Mouse (Mus musculus): ENCODE measurements around the gene Ttll7. TPM values are rescaled to one million over a fixed set of nuclear protein-coding genes. Genes with fewer than 3 reads are reported as not detected.

The Ttll7 gene
- polyA plus RNA-seq, 1 experiment from 2014 or later, result 2.9 TPM

DNA sequence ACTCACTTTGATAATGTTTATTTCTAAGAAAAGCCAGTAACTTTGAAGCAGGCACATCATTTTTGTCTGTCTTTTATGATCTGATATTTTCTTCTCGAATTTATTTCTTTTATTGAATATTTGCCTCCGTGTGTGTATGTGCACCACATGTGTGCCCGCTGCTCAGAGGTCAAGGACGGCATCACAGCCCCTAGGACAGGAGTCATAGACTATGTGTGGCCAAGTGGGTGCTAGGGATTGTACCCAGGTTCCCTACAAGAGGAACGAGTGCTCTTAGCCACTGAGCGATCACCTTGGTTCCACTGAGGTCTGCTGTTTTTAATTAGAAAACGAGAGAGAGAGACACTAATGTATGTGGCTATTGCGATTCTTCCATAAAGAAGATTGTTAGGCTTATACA is 94.5 kb downstream of the Ttll7 start:
- H3K9ac ChIP-seq, result no peak overlapping the region
- no peak for ATAC-seq (ENCODE audit: insufficient read depth, low FRiP score, low read depth)

DNA sequence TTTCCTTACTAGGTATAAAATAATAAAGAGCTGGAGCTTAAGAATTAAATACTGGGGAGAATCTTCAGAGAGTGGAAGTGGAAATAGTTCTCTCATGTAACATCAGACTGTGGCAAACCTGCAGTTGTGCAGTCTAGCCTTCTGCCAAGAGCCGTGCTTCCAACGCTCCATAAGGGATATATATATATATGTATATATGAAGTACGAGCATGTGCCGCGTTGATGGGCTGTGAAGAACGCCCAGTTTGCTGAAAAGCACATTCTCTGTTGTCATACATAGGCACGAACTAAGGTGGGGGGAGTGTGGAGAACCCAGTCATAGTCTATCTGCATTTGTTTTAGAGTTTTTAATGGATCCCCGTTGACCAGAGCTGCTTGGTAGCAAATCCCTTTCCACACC is 104.6 kb downstream of the Ttll7 start:
- no peak overlapping the region for H3K27ac ChIP-seq
- H3K9ac ChIP-seq, result no peak overlapping the region
- ATAC-seq (ENCODE audit: insufficient read depth, low FRiP score, low read depth), result no peak
- no peaks in the 10 kb centered on the region for H3K27me3 ChIP-seq (replicated peaks)
- no peak overlapping the region for H3K4me3 ChIP-seq (replicated peaks)
- 93% methylated on average over 8 of the region's 8 CpGs for whole genome bisulfite sequencing
- no peaks in the 10 kb centered on the region for H3K36me3 ChIP-seq
- no peaks in the 10 kb centered on the region for H3K4me1 ChIP-seq
- no peaks in the 10 kb centered on the region for H3K9me3 ChIP-seq
- no peak overlapping the region for H3K4me2 ChIP-seq

More for the DNA sequence above, 94.5 kb downstream of the Ttll7 start:
- Histone ChIP-seq H3K9me3 (no peaks in the 10 kb centered on the region), H3K27ac (no peak overlapping the region), H3K4me1 (no peaks in the 10 kb centered on the region), H3K4me2 (no peak overlapping the region), H3K36me3 (no peaks in the 10 kb centered on the region), H3K4me3 (replicated peaks) (no peak overlapping the region), H3K27me3 (replicated peaks) (no peaks in the 10 kb centered on the region)
- 82% methylated on average over 8 of the region's 8 CpGs for WGBS

DNA sequence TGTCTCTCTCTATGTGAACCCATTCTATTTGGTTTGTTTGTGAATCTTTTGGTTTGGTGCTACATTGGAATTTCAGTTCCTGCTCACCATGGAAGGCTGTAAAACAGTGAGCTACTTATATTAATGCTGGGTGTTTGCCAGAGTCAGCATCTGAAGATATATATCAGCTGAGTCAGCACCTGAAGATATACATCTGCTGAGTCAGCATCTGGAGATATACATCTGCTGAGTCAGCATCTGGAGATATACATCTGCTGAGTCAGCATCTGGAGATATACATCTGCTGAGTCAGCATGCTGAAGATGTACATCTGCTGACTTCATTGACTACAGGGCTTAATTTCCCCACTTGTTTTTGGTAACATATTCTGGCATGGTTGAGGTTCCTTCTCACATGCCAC is 110.7 kb downstream of the Ttll7 start:
- Histone ChIP-seq H3K27me3 (replicated peaks) (no peaks in the 10 kb centered on the region), H3K27ac (no peak overlapping the region), H3K4me1 (no peaks in the 10 kb centered on the region), H3K9ac (no peak overlapping the region), H3K36me3 (no peaks in the 10 kb centered on the region), H3K4me3 (replicated peaks) (no peak overlapping the region), H3K4me2 (no peak overlapping the region), H3K9me3 (no peaks in the 10 kb centered on the region)
- no peak for ATAC-seq (ENCODE audit: insufficient read depth, low FRiP score, low read depth)

DNA sequence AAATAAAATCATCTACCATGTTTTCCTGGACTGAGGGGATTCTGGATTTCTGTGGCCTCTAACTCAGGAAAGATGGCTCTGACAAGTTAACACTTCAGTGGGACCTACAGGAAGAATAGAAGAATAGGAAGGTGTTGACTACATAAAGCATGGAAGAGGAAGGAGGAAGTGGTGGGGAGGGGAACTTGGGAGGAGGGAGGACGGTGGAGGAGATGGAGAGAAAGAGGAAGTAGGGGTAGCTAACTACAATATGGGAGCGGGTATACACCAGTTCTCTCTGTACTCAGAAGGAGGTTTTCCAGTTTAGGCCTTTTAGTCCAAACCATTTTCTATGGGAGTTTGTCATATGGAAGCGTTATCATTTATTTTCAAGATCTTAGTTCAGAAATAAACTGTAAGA is 112.2 kb downstream of the Ttll7 start:
- Histone ChIP-seq H3K27ac (no peak overlapping the region), H3K4me2 (no peak overlapping the region), H3K4me3 (replicated peaks) (no peak overlapping the region), H3K36me3 (no peaks in the 10 kb centered on the region), H3K27me3 (replicated peaks) (no peaks in the 10 kb centered on the region), H3K9ac (no peak overlapping the region), H3K4me1 (no peaks in the 10 kb centered on the region), H3K9me3 (no peaks in the 10 kb centered on the region)
- 84% methylated on average over 3 of the region's 3 CpGs for WGBS
- no peak for ATAC-seq (ENCODE audit: insufficient read depth, low FRiP score, low read depth)

DNA sequence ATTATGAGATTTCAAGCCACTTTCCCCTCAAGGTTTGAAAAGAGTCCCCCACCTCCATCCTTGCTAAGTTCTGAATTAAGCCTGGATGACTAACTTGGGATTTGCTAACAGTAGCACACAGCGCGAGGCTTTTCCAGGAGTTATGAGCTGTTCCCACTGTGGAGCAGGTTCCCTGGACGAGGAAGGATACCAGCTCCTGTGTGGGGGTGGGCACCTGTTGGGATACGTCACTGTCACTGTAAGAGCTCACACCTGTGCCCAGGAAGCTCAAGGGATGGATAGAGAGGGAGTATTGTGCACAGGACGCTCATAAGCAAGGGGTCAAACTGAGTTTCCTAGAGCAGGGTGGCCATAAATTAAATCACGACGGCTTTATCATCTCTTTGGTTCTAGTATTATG is 115.1 kb downstream of the Ttll7 start:
- Histone ChIP-seq H3K27ac (no peak overlapping the region), H3K4me2 (no peak overlapping the region), H3K4me1 (no peaks in the 10 kb centered on the region), H3K9ac (no peak overlapping the region), H3K27me3 (replicated peaks) (no peaks in the 10 kb centered on the region), H3K36me3 (no peaks in the 10 kb centered on the region), H3K4me3 (replicated peaks) (no peak overlapping the region), H3K9me3 (no peaks in the 10 kb centered on the region)
- no peak for ATAC-seq (ENCODE audit: insufficient read depth, low FRiP score, low read depth)
- WGBS, result 66% methylated on average over 7 of the region's 7 CpGs

DNA sequence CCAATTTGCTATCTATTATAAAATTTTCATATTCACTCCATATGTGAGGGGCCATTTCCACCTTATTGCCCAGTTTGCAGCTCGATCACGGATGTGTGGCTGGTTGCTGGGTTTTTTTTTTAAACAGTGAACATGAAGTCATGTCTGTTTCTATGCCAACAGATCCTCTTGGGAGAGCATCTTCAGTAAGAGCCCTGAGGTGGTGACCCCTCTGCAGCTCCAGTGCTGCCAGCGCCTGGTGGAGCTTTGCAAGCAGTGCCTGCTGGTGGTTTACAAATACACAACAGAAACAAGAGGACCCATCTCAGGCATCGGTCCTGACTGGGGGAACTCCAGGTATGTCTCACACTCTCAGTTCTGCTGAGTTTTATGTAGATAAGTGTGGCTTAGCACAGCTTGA is 115.7 kb downstream of the Ttll7 start:
- WGBS, result 68% methylated on average over 4 of the region's 4 CpGs
- no peaks in the 10 kb centered on the region for H3K9me3 ChIP-seq

DNA sequence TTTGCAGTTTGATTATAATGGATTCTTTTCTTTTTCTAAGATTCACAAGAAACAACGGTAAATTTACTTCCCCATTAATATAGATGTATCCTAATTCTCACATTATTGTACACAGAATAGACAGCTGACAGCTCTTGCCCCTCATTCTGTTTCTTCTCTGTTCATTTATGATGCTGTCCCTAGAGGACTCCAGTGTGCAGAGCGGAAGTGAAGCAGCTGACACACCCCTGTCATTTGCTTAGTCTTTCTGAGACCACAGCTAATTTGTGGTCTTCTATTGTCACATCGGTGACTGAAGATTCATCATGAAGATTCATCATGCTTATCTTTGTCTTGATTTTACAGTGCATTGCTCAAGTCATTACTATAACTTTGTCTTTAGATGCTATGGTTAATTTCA is 126.1 kb downstream of the Ttll7 start:
- ATAC-seq (ENCODE audit: insufficient read depth, low FRiP score, low read depth), result no peak
- Histone ChIP-seq H3K27me3 (replicated peaks) (no peaks in the 10 kb centered on the region), H3K4me1 (no peaks in the 10 kb centered on the region), H3K4me3 (replicated peaks) (no peak overlapping the region), H3K9ac (no peak overlapping the region), H3K27ac (no peak overlapping the region), H3K36me3 (no peaks in the 10 kb centered on the region), H3K9me3 (no peaks in the 10 kb centered on the region), H3K4me2 (no peak overlapping the region)
- WGBS, result 82% methylated on average over 3 of the region's 3 CpGs

More for the DNA sequence above, 115.7 kb downstream of the Ttll7 start:
- no peak overlapping the region for H3K27ac ChIP-seq
- no peak for ATAC-seq (ENCODE audit: insufficient read depth, low FRiP score, low read depth)
- H3K4me1 ChIP-seq, result no peaks in the 10 kb centered on the region
- H3K9ac ChIP-seq, result no peak overlapping the region
- H3K27me3 ChIP-seq (replicated peaks), result no peaks in the 10 kb centered on the region
- no peak overlapping the region for H3K4me3 ChIP-seq (replicated peaks)
- no peak overlapping the region for H3K4me2 ChIP-seq
- H3K36me3 ChIP-seq, result no peaks in the 10 kb centered on the region

DNA sequence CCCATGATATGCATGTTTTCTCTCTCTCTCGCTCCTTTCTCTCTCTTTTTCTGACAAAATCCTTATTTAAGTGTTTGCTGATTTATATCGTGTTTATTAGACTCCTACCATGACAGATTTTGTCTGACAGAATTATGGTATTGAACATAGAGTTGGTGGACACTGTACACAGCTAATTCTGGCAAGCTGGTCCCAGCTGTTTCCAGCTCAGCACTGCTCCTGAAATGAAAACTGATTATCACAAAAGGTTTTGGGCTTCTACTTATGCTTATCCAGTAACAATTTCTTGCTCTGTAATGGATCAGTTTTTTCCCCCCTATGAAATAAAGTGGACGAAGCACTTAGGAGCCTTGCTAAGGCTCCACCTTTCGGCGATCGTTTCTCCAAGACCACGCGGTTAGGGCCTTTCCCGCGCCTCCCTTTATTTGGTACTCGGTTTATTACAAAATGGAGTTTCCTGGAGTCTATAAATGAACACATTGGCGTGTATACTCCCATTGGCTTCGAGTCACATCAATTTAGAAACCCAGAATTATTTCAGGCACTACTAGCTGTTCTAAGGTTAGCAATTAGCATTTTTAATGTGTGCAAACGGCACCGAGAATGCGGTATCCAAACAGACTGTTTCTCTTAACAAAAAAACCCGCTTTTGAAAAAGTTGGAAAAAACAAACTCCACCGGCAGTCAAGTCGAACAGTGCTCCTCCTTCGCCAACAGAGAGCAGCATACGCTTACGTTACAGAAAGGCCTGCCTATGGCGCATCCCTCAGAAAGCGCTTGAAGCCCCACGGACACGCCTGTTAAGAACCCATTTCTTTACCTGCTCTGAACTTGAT is 141.9 kb downstream of the Ttll7 start:
- Histone ChIP-seq H3K4me1 (no peaks in the 10 kb centered on the region), H3K4me2 (peak overlapping the region; percentile 40), H3K4me3 (replicated peaks) (peak overlapping the region; percentile 19; the same call in 1 of the 2 replicates), H3K36me3 (no peaks in the 10 kb centered on the region), H3K9ac (no peak overlapping the region), H3K27ac (no peak overlapping the region), H3K9me3 (no peaks in the 10 kb centered on the region), H3K27me3 (replicated peaks) (no peaks in the 10 kb centered on the region)
- ATAC-seq (ENCODE audit: insufficient read depth, low FRiP score, low read depth), result no peak
- WGBS, result 30% methylated on average over 26 of the region's 26 CpGs

DNA sequence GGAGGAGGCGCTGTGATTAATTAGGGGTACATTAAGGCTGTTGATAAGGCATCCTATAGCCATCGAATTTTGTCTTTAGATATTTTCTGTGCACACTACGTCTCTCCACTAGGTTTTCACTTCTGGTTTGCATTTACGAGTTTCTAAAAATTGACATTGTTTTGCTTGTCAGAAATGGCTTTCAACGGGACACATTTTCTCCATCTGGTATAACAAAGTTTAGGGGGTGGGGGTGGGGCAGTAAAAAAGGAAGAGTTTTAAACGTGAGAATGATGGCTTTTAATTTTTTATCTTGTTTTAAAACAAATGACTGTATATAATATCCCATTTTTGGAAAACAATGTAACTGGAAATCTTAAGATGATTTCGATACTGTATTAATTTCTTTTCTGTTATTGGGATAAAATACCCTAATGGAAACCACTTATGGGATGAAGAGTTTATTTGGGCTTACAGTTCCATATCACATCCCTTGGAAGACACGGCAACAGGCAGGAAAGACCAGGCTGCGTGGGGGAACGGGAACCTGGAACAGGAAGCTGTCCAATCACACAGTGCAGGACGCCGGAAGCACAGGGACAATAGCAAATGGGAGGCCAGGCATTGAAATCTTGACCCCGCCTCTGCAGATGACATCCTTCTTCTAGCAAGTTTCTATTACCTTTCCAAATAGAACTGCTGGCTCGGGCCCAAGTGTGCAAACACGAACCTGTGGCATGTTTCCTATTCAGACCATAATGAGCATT is 142.7 kb downstream of the Ttll7 start:
- H3K27ac ChIP-seq, result no peak overlapping the region
- WGBS, result 59% methylated on average over 15 of the region's 15 CpGs
- no peak overlapping the region for H3K9ac ChIP-seq
- H3K9me3 ChIP-seq, result no peaks in the 10 kb centered on the region
- H3K4me1 ChIP-seq, result no peaks in the 10 kb centered on the region
- no peak overlapping the region for H3K4me2 ChIP-seq
- no peak for ATAC-seq (ENCODE audit: insufficient read depth, low FRiP score, low read depth)
- no peaks in the 10 kb centered on the region for H3K27me3 ChIP-seq (replicated peaks)
- H3K4me3 ChIP-seq (replicated peaks), result no peak overlapping the region
- no peaks in the 10 kb centered on the region for H3K36me3 ChIP-seq

DNA sequence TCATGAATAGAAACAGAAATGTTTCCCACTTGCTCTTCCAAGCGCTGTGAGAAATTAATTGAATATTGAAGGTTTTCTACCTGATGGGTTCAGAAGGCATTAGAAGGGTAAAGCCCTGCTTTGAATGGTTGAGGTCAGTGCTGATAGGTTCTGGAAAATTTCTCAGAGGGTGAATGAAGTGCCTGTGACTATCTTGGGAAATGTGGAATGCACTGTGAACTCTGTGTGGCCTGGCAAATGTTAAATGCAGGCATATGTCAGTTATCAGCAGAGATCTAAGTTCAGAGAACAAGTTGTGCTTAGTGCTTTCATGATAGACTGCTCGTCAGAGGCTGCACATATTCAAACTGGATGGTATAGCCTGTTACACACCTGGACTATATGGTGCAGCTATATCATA is 147.0 kb downstream of the Ttll7 start:
- ATAC-seq (ENCODE audit: insufficient read depth, low FRiP score, low read depth), result no peak
- Histone ChIP-seq H3K4me2 (no peak overlapping the region), H3K36me3 (no peaks in the 10 kb centered on the region), H3K4me1 (no peaks in the 10 kb centered on the region), H3K27me3 (replicated peaks) (no peaks in the 10 kb centered on the region), H3K9me3 (no peaks in the 10 kb centered on the region), H3K4me3 (replicated peaks) (no peak overlapping the region), H3K27ac (no peak overlapping the region), H3K9ac (no peak overlapping the region)
- WGBS, result 78% methylated on average over 2 of the region's 2 CpGs

DNA sequence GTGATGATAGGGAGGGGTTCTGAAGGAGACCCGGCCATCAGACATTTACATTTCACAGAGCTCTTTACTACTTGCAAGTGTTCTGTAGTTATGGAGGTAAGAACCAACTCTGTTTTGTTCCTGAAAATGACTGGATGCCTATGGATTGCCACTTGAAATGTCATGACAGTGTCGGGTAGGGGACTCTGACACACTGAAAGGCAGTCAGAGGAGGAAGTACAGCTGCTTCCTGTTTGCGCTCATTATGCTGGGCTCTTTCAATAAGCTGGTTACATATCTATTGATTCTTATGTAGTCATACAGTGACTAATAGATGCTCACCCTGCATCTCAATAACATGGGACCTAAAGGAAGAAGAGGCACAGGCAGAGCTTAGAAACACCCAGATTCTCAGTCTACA is 148.8 kb downstream of the Ttll7 start:
- H3K4me2 ChIP-seq, result no peak overlapping the region
- no peaks in the 10 kb centered on the region for H3K4me1 ChIP-seq
- no peak overlapping the region for H3K27ac ChIP-seq
- no peak overlapping the region for H3K9ac ChIP-seq
- H3K36me3 ChIP-seq, result no peaks in the 10 kb centered on the region
- no peaks in the 10 kb centered on the region for H3K9me3 ChIP-seq
- no peak overlapping the region for H3K4me3 ChIP-seq (replicated peaks)
- no peak for ATAC-seq (ENCODE audit: insufficient read depth, low FRiP score, low read depth)
- no peaks in the 10 kb centered on the region for H3K27me3 ChIP-seq (replicated peaks)
- 71% methylated on average over 3 of the region's 3 CpGs for WGBS

DNA sequence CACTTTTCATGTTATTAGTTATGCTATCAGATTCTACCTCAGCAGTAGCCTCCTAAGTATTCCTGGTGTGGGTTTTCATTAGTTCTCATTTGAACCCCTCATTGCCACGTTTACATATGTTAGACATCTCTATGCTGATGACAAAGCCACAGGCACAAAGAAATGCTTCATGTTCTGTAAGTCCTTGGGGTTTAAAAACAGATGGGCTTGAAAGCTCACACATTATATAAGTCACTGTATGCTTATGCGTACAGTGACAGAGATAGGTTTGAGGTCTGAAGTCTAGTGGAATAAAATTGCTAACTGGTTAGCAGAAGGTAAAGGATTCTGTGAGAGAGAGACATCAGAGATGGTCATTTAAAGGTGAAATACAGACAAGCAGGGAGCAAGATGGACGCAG is 149.4 kb downstream of the Ttll7 start:
- Histone ChIP-seq H3K9me3 (no peaks in the 10 kb centered on the region), H3K36me3 (no peaks in the 10 kb centered on the region), H3K4me1 (no peaks in the 10 kb centered on the region), H3K27me3 (replicated peaks) (no peaks in the 10 kb centered on the region), H3K4me3 (replicated peaks) (no peak overlapping the region), H3K4me2 (no peak overlapping the region), H3K9ac (no peak overlapping the region), H3K27ac (no peak overlapping the region)
- WGBS, result 74% methylated on average over 3 of the region's 3 CpGs
- ATAC-seq (ENCODE audit: insufficient read depth, low FRiP score, low read depth), result no peak
